Mouse (Mus musculus) layer of hippocampus, adult 11-12 months (tissue): Measurements from ENCODE around the gene Prkaa2.
"Not testable (repeated sequence)": the region's sequence is repeated elsewhere in the genome, so short reads cannot be mapped to it uniquely, and the experiment has no call there.

ENCODE experiments used
- DNase-seq: peaks from one replicate; pipeline ENCODE4 v3.0.0; 2022; ENCODE audit warnings: low spot score

Prkaa2 gene

GRCm38 (mm10) chr4:105015496-105015895, 94.2 kb downstream of the Prkaa2 start:
- no peak for DNase-seq

DNA sequence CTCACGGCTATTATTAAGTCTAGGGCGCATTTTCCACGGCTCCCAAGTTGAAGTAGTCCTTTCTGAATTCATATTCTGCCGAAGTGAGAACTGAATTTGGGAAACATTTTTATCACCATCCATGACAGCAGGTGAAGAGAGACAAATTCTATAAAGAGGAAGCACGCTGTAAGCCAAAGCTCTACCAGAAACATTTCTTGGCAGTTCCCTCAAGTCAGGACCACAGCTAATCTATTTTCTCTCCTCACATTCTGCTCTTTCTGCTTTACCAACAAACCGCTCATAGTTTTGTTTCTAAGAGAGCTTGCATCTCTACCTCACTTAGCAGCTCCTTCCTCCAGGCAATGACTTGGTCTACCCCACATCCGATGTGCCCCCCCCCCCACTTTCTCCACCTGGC, 96.0 kb downstream of the Prkaa2 start:
- DNase-seq, result no peak

- no peak for DNase-seq
Observed at GRCm38 (mm10) chr4:105007360-105008018, 102.2 kb downstream of the Prkaa2 start.

DNA sequence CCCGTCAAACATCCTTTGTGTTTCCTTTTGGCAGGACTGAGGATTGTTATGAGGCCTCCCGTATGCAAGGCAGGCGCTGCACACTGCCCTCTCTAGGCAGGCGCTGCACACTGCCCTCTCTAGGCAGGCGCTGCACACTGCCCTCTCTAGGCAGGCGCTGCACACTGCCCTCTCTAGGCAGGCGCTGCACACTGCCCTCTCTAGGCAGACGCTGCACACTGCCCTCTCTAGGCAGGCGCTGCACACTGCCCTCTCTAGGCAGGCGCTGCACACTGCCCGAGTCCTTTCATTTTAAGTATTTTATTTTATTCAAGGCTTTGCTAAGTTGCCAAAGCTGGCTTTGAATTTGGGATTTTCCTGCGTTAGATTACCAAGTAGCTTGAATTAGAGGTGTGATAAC, 105.0 kb downstream of the Prkaa2 start:
- DNase-seq, result not testable (repeated sequence)

DNA sequence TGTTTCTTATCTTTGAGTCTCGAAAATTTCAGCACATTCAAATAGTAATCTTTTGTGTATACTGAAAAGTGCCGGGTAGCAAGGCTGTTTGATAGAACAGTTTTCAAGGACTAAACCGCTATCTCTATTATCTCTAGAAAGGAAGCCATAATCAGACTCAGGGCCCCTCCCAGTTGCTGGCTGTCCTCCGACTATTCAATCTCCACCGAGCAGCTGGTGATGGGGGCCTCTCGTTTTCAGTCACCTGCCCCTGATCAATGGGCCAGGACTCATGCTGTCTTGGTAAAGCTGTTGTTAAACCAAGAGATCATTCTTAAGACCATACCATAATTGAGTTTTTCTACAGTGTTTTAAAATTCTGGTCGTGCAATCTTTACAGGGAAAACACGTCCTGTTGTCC, 105.6 kb downstream of the Prkaa2 start:
- no peak for DNase-seq

DNA sequence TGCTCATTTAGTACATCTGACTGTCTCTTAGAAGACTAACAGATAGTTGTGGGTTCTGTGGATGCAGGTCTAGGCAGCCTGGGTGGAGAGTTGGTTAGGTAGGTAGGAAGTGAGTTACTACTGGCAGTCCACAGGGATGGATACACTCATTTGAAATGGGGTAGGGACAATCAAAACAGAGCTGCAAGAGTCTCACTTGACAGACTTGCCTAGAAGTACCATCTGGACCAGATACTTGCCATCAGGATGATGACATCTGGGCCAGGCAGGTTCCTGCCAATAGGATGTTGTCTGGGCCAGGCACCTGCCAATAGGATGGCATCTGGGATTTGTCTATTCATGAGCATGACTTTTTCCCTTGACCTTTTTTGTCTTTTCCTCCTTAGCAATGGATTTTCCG, 108.0 kb downstream of the Prkaa2 start:
- no peak for DNase-seq

DNA sequence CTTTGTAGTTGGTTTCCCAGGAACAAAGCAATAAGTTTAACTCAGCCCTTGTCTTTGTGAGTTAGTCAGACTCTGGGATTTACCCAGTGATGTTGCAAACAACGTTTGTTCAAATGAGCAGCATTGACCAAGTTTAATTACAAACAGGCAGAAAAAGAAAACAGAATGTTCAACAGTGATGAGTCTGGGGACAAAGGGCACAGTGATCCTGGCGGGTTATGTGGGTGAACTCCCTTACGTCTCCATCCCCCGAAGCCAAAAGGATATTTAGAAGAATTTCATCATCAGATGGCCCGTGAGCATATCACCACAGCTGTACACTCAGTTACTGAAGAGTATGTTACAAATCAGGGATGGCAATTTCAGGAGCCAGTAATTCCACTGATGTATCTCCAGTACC, 110.0 kb downstream of the Prkaa2 start:
- DNase-seq, result no peak

GRCm38 (mm10) chr4:104993140-104993874, 116.4 kb downstream of the Prkaa2 start:
- no peak for DNase-seq

DNA sequence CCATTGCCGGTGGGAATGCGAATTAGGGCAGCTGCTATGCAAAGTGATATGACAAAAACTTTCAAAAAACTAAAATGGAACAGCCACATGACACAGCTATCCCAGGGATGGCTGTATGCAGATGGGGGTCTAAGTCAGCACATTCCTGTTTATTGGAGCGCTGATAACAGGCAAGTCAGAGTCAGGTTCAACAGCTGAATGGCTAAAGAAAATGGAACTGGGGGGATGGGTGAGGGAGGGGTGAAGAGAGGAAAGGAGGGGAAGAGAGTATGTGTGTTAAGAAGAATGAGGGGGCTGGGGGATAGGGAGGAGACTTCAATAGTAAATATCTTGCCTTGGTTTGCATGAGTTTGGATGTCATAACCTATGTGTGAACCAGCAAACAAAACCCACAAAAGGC, 117.4 kb downstream of the Prkaa2 start:
- DNase-seq, result no peak

DNA sequence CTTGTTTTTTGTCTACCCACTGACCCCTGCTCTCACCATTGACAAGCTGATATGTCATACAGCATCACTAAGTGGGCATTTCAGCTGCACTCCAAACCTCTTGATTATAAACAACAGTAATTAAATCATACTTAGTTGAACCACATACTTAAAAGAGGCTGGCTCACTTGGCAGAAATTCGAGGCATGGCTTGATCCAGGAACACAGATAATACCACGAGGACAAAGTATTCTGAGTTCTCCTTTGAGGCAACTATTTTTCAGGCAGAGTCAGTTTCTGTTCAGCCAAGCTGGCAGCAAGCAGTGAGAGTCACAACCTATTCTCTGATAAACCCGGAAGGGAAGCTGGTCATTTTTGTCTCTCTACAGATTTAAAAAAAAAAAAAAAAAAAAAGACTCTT, 119.0 kb downstream of the Prkaa2 start:
- DNase-seq, result no peak

DNA sequence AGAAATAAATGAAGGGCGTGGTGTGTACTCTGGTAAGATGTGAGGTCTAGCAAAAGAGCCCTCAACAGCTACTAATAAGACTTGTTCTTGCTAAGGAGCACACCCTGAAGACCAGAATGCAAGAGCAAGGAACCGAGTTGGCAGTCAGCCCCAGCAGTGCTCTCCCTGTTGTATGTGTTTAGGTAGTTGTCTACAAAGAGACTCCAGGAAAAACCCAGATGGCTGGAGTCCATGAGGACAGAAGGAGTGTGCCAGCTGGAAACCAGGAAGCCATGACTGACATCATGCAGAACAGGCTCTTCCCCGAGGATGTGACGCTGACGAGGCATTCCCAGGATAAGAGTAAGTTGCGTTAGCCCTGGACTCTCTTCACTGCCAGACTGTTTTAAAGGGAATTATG, 119.7 kb downstream of the Prkaa2 start:
- DNase-seq, result peak; percentile 52

- no peak for DNase-seq
Observed at GRCm38 (mm10) chr4:104988709-104989108, 121.0 kb downstream of the Prkaa2 start.

GRCm38 (mm10) chr4:104988102-104988501, 121.6 kb downstream of the Prkaa2 start:
- no peak for DNase-seq

DNA sequence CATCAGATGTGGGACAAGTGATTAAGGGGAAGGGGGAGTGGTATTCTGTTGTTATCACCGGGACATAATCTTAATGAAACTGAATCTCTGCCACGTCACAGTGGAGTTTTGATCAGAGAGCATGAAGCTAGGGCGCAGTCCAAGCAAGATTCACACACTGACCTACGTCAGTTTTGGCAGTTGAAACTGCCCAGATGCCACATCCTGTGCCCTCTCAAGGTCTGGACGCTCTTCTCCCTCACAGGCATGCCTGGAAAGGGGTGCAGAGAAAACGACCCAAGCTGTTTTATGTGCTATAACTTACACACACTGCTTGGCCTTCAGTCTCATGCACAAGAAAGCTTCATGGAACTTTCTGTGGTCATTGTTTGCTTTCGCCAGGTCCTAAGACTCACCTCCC, 122.1 kb downstream of the Prkaa2 start:
- DNase-seq, result no peak

GRCm38 (mm10) chr4:104985960-104986632, 123.6 kb downstream of the Prkaa2 start:
- no peak for DNase-seq
